Comparison of ENCODE assay signal across 26 mouse cellular contexts in the genomic region with DNA sequence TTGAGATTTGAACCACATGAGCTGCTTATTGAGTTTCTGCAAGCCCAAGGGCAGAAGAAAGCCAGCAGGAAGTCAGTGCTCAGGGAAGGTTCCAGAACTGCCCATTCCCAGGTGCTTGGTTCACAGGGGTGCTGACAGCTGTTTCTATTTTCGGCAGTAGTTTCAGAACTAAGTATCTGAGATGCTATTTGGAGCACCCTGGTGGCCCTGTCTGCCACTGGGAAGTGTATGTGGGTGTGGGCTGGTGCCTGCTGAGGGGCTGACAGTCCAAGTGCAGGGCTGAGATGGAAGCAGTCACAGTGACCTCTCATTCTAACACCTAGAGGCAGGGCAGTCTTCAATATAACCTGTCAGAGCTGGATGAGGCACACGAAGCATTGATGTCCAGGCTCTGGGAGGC.
DNase-seq lines count a peak whose midpoint lies in the region; ATAC-seq lines count a peak whose summit lies in the region.
"Had no signal": no experiment of that assay in that cellular context is flagged by ENCODE, and none has a peak within 500 bp of the region (broad histone marks: within the 10 kb centered on the region; RNA-seq: fewer than 3 reads in every experiment).

No protein-coding gene starts in this region.

- no peaks in the 10 kb centered on the region for H3K36me3 ChIP-seq in heart, embryonic 14.5 days (ENCODE audit: control insufficient read depth, insufficient read depth, low read length)
- H3K36me3 ChIP-seq: embryonic facial prominence, embryonic 12.5 days; G1E; kidney, embryonic 15.5 days; limb, embryonic 10.5 days; limb, embryonic 15.5 days had no signal

- H3K27ac ChIP-seq in heart, embryonic 14.5 days (replicated peaks in 1 of 2; ENCODE audit: control insufficient read depth in 1 of 2, insufficient read depth in 1 of 2, low read depth in 2 of 2, low read length in 2 of 2): peak overlapping the region; percentile 69 to 73
- H3K27ac ChIP-seq: embryonic facial prominence, embryonic 12.5 days; kidney, embryonic 15.5 days; layer of hippocampus, adult 2 months; limb, embryonic 10.5 days; limb, embryonic 15.5 days; liver, embryonic 14.5 days had no signal

- peak; percentile 86 for ATAC-seq in heart, embryonic 14.5 days (ENCODE audit: insufficient number of reproducible peaks, insufficient read depth, low FRiP score, low read depth)
- ATAC-seq: forebrain, embryonic 14.5 days; hindbrain, embryonic 16.5 days had no signal

- H3K4me2 ChIP-seq in heart, embryonic 14.5 days (ENCODE audit: low read length): no peak overlapping the region
- H3K4me2 ChIP-seq: embryonic facial prominence, embryonic 12.5 days; kidney, embryonic 15.5 days; limb, embryonic 15.5 days had no signal

- no peaks in the 10 kb centered on the region for H3K9me3 ChIP-seq in heart, embryonic 14.5 days (ENCODE audit: control insufficient read depth, low read length)
- H3K9me3 ChIP-seq: embryonic facial prominence, embryonic 12.5 days; kidney, embryonic 15.5 days; limb, embryonic 10.5 days; limb, embryonic 15.5 days had no signal

- H3K4me3 ChIP-seq in heart, embryonic 14.5 days (ENCODE audit: control insufficient read depth in 1 of 2, insufficient read depth in 1 of 2, low read depth in 1 of 2, low read length in 2 of 2): no peak overlapping the region
- H3K4me3 ChIP-seq: embryonic facial prominence, embryonic 12.5 days; kidney, embryonic 15.5 days; layer of hippocampus, adult 2 months; limb, embryonic 10.5 days; limb, embryonic 15.5 days had no signal

- H3K4me1 ChIP-seq in heart, embryonic 14.5 days (ENCODE audit: control insufficient read depth in 2 of 2, insufficient read depth in 2 of 2, low read length in 2 of 2): peaks cover 12 to 15% of the 10 kb centered on the region in 2 experiments
- H3K4me1 ChIP-seq: embryonic facial prominence, embryonic 12.5 days; limb, embryonic 15.5 days had no signal

- no peak overlapping the region for H3K9ac ChIP-seq in heart, embryonic 14.5 days (ENCODE audit: low read length)
- H3K9ac ChIP-seq: embryonic facial prominence, embryonic 12.5 days; kidney, embryonic 15.5 days; limb, embryonic 15.5 days; liver, embryonic 14.5 days had no signal

- WGBS in heart, embryonic 14.5 days: 20% methylated on average over 2 of the region's 2 CpGs

- H3K27me3 ChIP-seq in heart, embryonic 14.5 days (ENCODE audit: control insufficient read depth, insufficient read depth, low read length): no peaks in the 10 kb centered on the region
- H3K27me3 ChIP-seq: embryonic facial prominence, embryonic 12.5 days; limb, embryonic 15.5 days had no signal

- intact Hi-C loops in heart, postnatal 25 days (cut with DNase I): no loop called here
- intact Hi-C loops in heart, postnatal 14 days (cut with DNase I): no loop called here

- DNase-seq in heart, adult 11 months: peak; percentile 96
- no peak for DNase-seq in heart, postnatal 25 days (ENCODE audit: low spot score)
- peak; percentile 13 to 23 for DNase-seq in heart, postnatal 14 days
- no peak for DNase-seq in embryo, embryonic 11 days
- DNase-seq in thymus, adult 18-20 months: no peak
- no peak for DNase-seq in lung, postnatal 10 days
- DNase-seq: adrenal gland, postnatal 10 days; cerebellum, adult 11 months; cerebellum, adult 9-10 months; cerebellum, postnatal 36 days; kidney, adult 18-20 months; kidney, postnatal 36 days; layer of hippocampus, postnatal 36 days; lung, adult 2 months; lung, postnatal 14 days; midbrain, embryonic 14.5 days had no signal

Comparison
In these comparisons a context has a peak if more than half of its experiments do, and no peak if none do; other contexts are left out.
1. DNase-seq: peak in heart, adult 11 months (single experiment) and heart, postnatal 14 days (2 of 2); none in heart, postnatal 25 days (single experiment), embryo, embryonic 11 days (single experiment), thymus, adult 18-20 months (0 of 2) and lung, postnatal 10 days (single experiment).